Mouse (Mus musculus): ENCODE data around the gene Tcp10a.
"Not testable (repeated sequence)": the region's sequence is repeated elsewhere in the genome, so short reads cannot be mapped to it uniquely, and the experiment has no call there.

DNA sequence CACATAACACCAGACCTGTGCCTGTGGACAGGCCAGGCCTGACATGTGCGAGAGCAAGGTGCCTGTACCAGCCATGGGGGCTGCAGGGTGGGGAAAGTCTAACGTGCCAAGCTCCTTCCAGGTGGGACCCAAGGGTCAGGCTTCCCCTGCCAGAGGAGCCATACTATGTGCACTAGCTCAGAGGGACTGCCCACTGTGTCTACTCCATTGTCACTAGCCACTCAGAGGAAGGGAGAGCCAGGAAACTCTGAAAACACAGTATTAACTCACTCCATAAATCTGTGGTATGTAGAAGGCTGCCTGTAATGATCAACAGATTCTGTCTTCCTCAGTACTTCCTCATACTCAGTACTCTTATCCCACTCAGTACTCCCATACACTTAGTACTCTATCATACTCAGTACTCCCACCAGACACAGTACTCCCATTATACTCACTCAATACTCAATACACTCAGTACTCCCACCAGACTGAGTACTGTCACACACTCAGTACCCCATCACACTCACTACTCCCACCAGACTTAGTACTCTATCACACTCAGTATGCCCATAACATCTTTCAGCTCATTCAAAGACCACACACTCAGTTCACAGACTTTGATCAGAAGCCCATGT lies 64.0 kb downstream of the Tcp10a start:
- not testable (repeated sequence) for TF ChIP-seq HCFC1 (IDR thresholded peaks at IDR 0.05; ENCODE audit: borderline replicate concordance, insufficient read depth, low read length); ZNF384 (IDR thresholded peaks at IDR 0.05; ENCODE audit: low read depth, low read length); ZC3H11A (IDR thresholded peaks at IDR 0.05; ENCODE audit: borderline replicate concordance, low read depth, low read length)

Measured in ES-E14 (cell line).